Mouse (Mus musculus): ENCODE data around the gene Cdh1. TPM values are rescaled to one million over a fixed set of nuclear protein-coding genes. Genes with fewer than 3 reads are reported as not detected.

The Cdh1 gene
- polyA plus RNA-seq, 1 experiment from 2014 or later = 11.9 TPM

DNA sequence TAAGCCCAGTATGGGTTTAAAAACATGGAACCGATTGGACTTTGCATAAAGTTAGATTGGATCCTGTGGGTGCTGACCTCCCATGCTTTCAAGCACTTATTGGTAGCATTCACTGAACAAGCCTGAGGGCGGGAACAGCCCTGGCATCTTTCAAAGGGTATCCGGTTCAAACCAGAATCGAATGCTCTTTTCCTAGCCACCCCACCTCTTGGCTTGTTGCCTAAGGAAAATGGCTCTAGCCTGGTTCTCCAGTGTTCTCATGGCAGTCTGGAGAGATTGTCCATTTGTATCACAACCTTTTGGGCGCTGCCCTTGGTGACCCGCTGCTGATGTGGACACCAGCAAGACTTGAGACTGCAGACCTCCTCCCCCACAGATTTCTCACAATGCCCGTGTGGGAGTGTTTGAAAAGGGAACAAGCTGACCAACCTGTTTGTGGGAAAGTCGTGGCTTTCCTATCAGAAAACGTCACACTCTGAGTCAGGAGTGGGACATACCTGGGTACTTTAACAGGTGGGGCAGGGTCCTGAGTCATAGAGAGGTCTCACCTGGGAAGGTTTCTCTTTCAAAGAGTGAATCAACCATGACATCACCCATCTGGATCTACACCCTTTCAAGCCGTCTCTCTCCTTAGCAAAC is 12.6 kb downstream of the Cdh1 start:
- peaks cover 6% of the 10 kb centered on the region for H3K4me1 ChIP-seq (ENCODE audit: control insufficient read depth, insufficient read depth, low read length)

DNA sequence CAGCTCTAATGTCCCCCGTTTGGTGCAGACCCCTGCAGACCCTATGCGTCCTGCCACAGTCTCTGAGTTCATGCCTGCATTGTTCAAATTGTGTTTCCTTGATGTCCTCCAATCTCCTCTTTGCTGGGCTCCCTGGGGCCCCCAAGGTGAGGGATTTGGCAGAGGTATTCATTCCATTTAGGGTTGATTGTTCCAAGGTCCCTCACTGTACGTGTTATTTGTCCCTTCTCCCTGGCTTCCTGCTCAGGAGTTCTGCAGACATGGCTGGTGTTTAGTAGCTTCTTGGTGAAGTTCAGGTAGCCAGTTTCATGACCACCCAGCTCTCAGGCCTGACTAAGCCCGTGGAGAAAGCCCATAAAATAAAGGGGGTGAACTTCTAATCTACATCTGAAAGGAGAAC is 13.5 kb downstream of the Cdh1 start:
- Histone ChIP-seq H3K36me3 (ENCODE audit: control insufficient read depth, insufficient read depth) (no peaks in the 10 kb centered on the region), H3K27me3 (ENCODE audit: control insufficient read depth, insufficient read depth, low read length) (no peaks in the 10 kb centered on the region), H3K4me3 (ENCODE audit: low read length) (no peak overlapping the region), H3K27ac (ENCODE audit: low read length) (no peak overlapping the region), H3K9ac (ENCODE audit: low read length) (no peak overlapping the region), H3K9me3 (replicated peaks; ENCODE audit: control insufficient read depth, low read length) (no peaks in the 10 kb centered on the region), H3K4me2 (ENCODE audit: low read depth, low read length) (no peak overlapping the region), H3K4me1 (ENCODE audit: control insufficient read depth, insufficient read depth, low read length) (peaks cover 6% of the 10 kb centered on the region)
- ATAC-seq (replicated peaks; ENCODE audit: extremely low read depth, insufficient read depth, low FRiP score) = no peak
- WGBS = 48% methylated on average over 4 of the region's 4 CpGs

More for the DNA sequence above, 12.6 kb downstream of the Cdh1 start:
- 71% methylated on average over 10 of the region's 10 CpGs for WGBS
- H3K9me3 ChIP-seq (replicated peaks; ENCODE audit: control insufficient read depth, low read length) = no peaks in the 10 kb centered on the region
- H3K27ac ChIP-seq (ENCODE audit: low read length) = no peak overlapping the region
- no peak overlapping the region for H3K9ac ChIP-seq (ENCODE audit: low read length)
- peaks cover under 1% of the 10 kb centered on the region; the same call in 1 of the 2 replicates for H3K27me3 ChIP-seq (ENCODE audit: control insufficient read depth, insufficient read depth, low read length)
- no peaks in the 10 kb centered on the region for H3K36me3 ChIP-seq (ENCODE audit: control insufficient read depth, insufficient read depth)
- H3K4me3 ChIP-seq (ENCODE audit: low read length) = no peak overlapping the region
- ATAC-seq (replicated peaks; ENCODE audit: extremely low read depth, insufficient read depth, low FRiP score) = no peak
- H3K4me2 ChIP-seq (ENCODE audit: low read depth, low read length) = no peak overlapping the region

GRCm38 (mm10) chr8:106617196-106617595 is 14.0 kb downstream of the Cdh1 start:
- Histone ChIP-seq H3K4me2 (ENCODE audit: low read depth, low read length) (no peak overlapping the region), H3K4me3 (ENCODE audit: low read length) (no peak overlapping the region), H3K9ac (ENCODE audit: low read length) (no peak overlapping the region), H3K36me3 (ENCODE audit: control insufficient read depth, insufficient read depth) (no peaks in the 10 kb centered on the region), H3K27ac (ENCODE audit: low read length) (no peak overlapping the region), H3K4me1 (ENCODE audit: control insufficient read depth, insufficient read depth, low read length) (peaks cover 6% of the 10 kb centered on the region), H3K27me3 (ENCODE audit: control insufficient read depth, insufficient read depth, low read length) (no peaks in the 10 kb centered on the region), H3K9me3 (replicated peaks; ENCODE audit: control insufficient read depth, low read length) (no peaks in the 10 kb centered on the region)
- WGBS = 45% methylated on average over 6 of the region's 6 CpGs
- ATAC-seq (replicated peaks; ENCODE audit: extremely low read depth, insufficient read depth, low FRiP score) = no peak

DNA sequence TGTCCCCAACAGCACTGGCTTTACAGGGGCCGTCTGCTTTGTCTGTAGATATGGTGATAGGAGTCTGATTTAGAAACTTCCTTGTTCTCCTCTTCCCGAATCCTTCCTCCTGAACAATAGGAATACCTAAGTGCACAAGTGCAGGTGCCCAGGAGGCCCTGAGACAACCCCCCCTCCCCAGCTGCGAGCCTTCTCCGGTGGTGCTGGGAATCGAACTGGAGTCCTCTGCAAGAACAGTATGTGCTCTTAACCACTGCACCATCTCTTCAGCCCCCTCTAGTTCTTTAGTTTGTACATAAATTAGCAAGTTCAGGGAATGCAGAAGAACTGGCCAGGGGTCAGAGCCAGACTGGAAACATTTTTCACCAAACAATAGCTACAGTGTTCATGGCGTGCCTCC is 14.7 kb downstream of the Cdh1 start:
- H3K9me3 ChIP-seq (replicated peaks; ENCODE audit: control insufficient read depth, low read length) = no peaks in the 10 kb centered on the region
- H3K36me3 ChIP-seq (ENCODE audit: control insufficient read depth, insufficient read depth) = no peaks in the 10 kb centered on the region
- H3K27me3 ChIP-seq (ENCODE audit: control insufficient read depth, insufficient read depth, low read length) = no peaks in the 10 kb centered on the region
- WGBS = 75% methylated on average over 6 of the region's 6 CpGs
- no peak overlapping the region for H3K9ac ChIP-seq (ENCODE audit: low read length)
- no peak overlapping the region for H3K4me2 ChIP-seq (ENCODE audit: low read depth, low read length)
- H3K4me1 ChIP-seq (ENCODE audit: control insufficient read depth, insufficient read depth, low read length) = peaks cover 6% of the 10 kb centered on the region
- no peak overlapping the region for H3K27ac ChIP-seq (ENCODE audit: low read length)
- ATAC-seq (replicated peaks; ENCODE audit: extremely low read depth, insufficient read depth, low FRiP score) = no peak
- no peak overlapping the region for H3K4me3 ChIP-seq (ENCODE audit: low read length)

DNA sequence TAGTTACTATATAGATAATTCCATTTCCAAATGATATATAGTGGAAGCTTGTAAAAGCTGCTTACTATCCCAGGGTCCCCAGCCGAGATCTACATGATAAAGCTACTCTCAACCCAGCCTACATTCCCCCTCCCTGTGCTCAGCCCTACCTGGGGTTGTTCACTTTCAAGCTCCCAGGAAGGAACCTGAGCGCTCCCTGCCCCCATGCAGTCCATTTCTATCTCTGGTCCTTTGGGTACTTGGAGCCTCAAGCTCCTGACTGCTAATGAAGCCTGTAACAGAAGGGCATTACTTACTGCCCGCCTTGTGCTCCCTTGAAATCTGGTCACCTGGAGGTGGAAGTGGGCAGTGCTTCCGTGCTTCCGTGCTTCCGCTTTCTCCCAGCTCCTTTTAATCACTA is 15.2 kb downstream of the Cdh1 start:
- H3K4me3 ChIP-seq (ENCODE audit: low read length) = no peak overlapping the region
- H3K4me1 ChIP-seq (ENCODE audit: control insufficient read depth, insufficient read depth, low read length) = peaks cover 6% of the 10 kb centered on the region
- no peak overlapping the region for H3K27ac ChIP-seq (ENCODE audit: low read length)
- H3K4me2 ChIP-seq (ENCODE audit: low read depth, low read length) = no peak overlapping the region
- no peak for ATAC-seq (replicated peaks; ENCODE audit: extremely low read depth, insufficient read depth, low FRiP score)
- H3K9me3 ChIP-seq (replicated peaks; ENCODE audit: control insufficient read depth, low read length) = no peaks in the 10 kb centered on the region
- WGBS = 74% methylated on average over 6 of the region's 6 CpGs
- no peaks in the 10 kb centered on the region for H3K27me3 ChIP-seq (ENCODE audit: control insufficient read depth, insufficient read depth, low read length)
- H3K36me3 ChIP-seq (ENCODE audit: control insufficient read depth, insufficient read depth) = no peaks in the 10 kb centered on the region
- H3K9ac ChIP-seq (ENCODE audit: low read length) = no peak overlapping the region

DNA sequence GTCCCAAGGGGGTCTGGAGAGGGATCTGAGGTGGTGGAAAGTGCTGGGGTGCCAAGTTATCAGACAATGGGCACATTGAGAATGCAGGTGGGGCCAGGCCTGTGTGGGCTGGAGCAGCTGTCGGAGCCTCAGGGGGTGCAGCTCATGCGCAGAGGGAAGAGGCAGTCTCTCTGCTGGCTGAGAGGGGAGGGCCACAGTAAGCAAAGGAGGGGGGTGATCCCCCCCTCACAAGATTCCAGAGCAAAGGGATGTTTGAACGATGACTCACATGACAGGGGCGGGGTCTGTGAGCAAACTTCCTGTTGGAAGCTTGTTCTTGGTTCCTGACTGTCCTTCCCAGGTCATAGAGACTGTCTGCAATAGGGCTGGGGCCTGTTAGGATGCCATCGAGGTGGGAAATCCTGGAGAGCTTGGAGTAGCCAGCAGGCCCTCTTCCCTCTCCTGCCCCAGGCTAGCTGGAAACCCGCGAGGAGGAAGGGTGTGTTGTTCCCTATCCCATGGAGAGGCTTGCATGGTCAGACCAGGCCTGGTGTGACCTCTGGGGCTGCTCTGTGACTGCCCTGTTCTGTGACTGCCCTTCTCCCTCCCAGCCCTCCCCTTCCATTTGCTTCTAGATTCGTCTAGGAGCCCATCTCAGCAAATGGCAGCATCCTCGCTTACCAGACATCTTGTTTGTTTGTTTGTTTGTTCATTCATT is 16.5 kb downstream of the Cdh1 start:
- Histone ChIP-seq H3K27ac (ENCODE audit: low read length) (0 out of 2 replicates have a peak overlapping the region, but pooled peaks have one; percentile 12), H3K9me3 (replicated peaks; ENCODE audit: control insufficient read depth, low read length) (0 out of 2 replicates have a peak, but pooled peaks cover 2% of the 10 kb centered on the region), H3K27me3 (ENCODE audit: control insufficient read depth, insufficient read depth, low read length) (no peaks in the 10 kb centered on the region), H3K4me1 (ENCODE audit: control insufficient read depth, insufficient read depth, low read length) (peaks cover 6% of the 10 kb centered on the region), H3K36me3 (ENCODE audit: control insufficient read depth, insufficient read depth) (no peaks in the 10 kb centered on the region), H3K4me2 (ENCODE audit: low read depth, low read length) (no peak overlapping the region), H3K4me3 (ENCODE audit: low read length) (no peak overlapping the region), H3K9ac (ENCODE audit: low read length) (no peak overlapping the region)
- peak; percentile 72 for ATAC-seq (replicated peaks; ENCODE audit: extremely low read depth, insufficient read depth, low FRiP score)
- WGBS = 43% methylated on average over 9 of the region's 9 CpGs

DNA sequence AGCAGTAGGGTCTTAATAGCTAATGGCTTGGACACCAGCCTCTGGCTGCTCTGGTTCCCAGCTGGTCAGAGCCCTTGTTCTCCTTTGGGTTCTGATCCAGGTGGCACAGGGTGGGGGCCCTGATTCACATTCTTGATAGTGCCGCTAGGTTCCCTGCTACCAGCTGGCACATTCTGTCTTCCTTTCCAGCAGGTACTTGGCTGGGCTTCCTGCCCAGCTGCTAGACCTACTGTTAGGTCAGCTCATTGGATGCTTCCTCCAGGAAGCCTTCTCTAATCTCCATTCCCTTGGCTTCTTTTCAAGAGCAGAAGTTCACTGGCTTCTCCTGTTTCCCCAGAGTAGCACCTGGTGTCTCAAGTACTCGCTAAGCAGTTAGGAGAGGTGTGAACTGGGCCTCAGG is 17.3 kb downstream of the Cdh1 start:
- ATAC-seq (replicated peaks; ENCODE audit: extremely low read depth, insufficient read depth, low FRiP score) = no peak
- Histone ChIP-seq H3K4me1 (ENCODE audit: control insufficient read depth, insufficient read depth, low read length) (peaks cover 6% of the 10 kb centered on the region), H3K27ac (ENCODE audit: low read length) (no peak overlapping the region), H3K4me2 (ENCODE audit: low read depth, low read length) (no peak overlapping the region), H3K4me3 (ENCODE audit: low read length) (no peak overlapping the region), H3K27me3 (ENCODE audit: control insufficient read depth, insufficient read depth, low read length) (no peaks in the 10 kb centered on the region), H3K9me3 (replicated peaks; ENCODE audit: control insufficient read depth, low read length) (0 out of 2 replicates have a peak, but pooled peaks cover 2% of the 10 kb centered on the region), H3K36me3 (ENCODE audit: control insufficient read depth, insufficient read depth) (no peaks in the 10 kb centered on the region), H3K9ac (ENCODE audit: low read length) (no peak overlapping the region)
- 72% methylated on average over 2 of the region's 2 CpGs for WGBS

- 66% methylated on average over 5 of the region's 5 CpGs for WGBS
- H3K9me3 ChIP-seq (replicated peaks; ENCODE audit: control insufficient read depth, low read length) = 0 out of 2 replicates have a peak, but pooled peaks cover 2% of the 10 kb centered on the region
- no peak for ATAC-seq (replicated peaks; ENCODE audit: extremely low read depth, insufficient read depth, low FRiP score)
- H3K9ac ChIP-seq (ENCODE audit: low read length) = no peak overlapping the region
- no peak overlapping the region for H3K4me3 ChIP-seq (ENCODE audit: low read length)
- no peaks in the 10 kb centered on the region for H3K27me3 ChIP-seq (ENCODE audit: control insufficient read depth, insufficient read depth, low read length)
- peaks cover 6% of the 10 kb centered on the region for H3K4me1 ChIP-seq (ENCODE audit: control insufficient read depth, insufficient read depth, low read length)
- H3K36me3 ChIP-seq (ENCODE audit: control insufficient read depth, insufficient read depth) = no peaks in the 10 kb centered on the region
- H3K4me2 ChIP-seq (ENCODE audit: low read depth, low read length) = no peak overlapping the region
- H3K27ac ChIP-seq (ENCODE audit: low read length) = no peak overlapping the region
These were observed 19.9 kb downstream of the Cdh1 start for GRCm38 (mm10) chr8:106623016-106623415.

GRCm38 (mm10) chr8:106623451-106623850 is 20.3 kb downstream of the Cdh1 start:
- Histone ChIP-seq H3K27me3 (ENCODE audit: control insufficient read depth, insufficient read depth, low read length) (no peaks in the 10 kb centered on the region), H3K4me2 (ENCODE audit: low read depth, low read length) (no peak overlapping the region), H3K4me1 (ENCODE audit: control insufficient read depth, insufficient read depth, low read length) (peaks cover 6% of the 10 kb centered on the region), H3K9me3 (replicated peaks; ENCODE audit: control insufficient read depth, low read length) (0 out of 2 replicates have a peak, but pooled peaks cover 2% of the 10 kb centered on the region), H3K4me3 (ENCODE audit: low read length) (no peak overlapping the region), H3K27ac (ENCODE audit: low read length) (no peak overlapping the region), H3K36me3 (ENCODE audit: control insufficient read depth, insufficient read depth) (no peaks in the 10 kb centered on the region), H3K9ac (ENCODE audit: low read length) (no peak overlapping the region)
- ATAC-seq (replicated peaks; ENCODE audit: extremely low read depth, insufficient read depth, low FRiP score) = no peak
- WGBS = 87% methylated on average over 3 of the region's 3 CpGs
